Mouse (Mus musculus) T-helper 17 cell (primary cell): ENCODE measurements around the gene Syt1.

Experiments
- in situ Hi-C, 2 experiments: fragments of 300-600 bp; cut with MboI, MseI; formaldehyde crosslinking; loops; 1 replicate in 1 of 2; 2 replicates in 1 of 2; pipeline ENCODE4 v1.15.1; 2025; ENCODE audit warnings: high pct_unique_total_duplicates in 2 of 2

The Syt1 gene

DNA sequence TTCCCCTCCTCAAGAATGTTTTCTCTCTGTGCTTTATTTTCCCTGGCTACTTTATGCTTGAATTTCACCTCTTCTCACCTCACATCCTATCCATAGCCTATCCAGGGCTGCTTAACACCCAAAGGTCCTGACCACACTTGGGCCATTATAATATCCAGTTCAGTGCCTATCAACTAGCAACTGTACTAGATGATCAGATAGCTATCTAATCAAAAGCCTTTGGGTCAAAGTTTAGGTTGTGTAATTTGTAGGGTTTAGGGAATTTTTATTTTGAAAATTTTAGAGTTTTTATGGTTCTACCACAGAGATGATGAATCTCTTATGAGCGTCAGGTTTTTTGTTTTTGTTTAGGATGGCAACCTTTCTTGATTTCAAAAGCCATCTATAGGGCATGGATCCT, 125.0 kb downstream of the Syt1 start:
- in situ Hi-C loops, result no loop called here

DNA sequence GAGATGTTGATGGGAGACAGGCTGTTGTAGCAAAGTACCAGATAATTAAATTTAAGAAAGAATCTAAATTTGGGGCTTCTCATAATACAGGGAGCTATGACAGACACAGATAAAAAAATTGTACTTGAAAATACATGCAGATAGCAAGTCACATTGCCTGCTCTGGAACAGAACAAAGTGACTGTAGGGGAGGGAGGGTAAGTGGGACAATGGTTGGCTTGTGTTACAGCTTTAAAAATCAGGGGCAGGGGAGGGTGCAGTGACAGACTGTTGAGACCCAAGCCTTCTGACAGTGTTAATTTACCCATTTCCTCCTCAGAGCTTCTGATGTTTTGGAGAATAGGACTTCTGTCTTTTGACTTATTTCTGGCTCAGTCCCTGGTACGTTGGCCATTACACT, 126.3 kb downstream of the Syt1 start:
- in situ Hi-C loops, result no loop called here

DNA sequence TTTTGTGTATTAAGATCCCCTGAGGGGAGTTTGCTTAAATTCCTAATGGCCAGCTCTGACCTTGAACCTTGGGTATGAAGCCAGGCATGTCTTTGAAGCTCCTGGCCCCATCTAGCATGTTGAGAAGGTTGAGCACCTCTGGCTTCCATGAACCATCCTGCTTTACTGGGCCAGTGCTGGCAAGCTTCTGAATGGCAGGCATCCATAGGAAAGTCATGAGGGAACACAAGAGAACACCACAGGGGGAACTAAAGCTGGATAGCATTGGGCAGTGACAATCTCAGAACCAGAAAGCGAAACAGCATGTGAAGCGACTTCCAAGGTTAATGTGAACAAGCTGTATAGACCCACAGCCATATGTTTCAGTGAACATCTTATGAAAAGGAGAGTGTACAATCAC, 130.4 kb downstream of the Syt1 start:
- in situ Hi-C loops, result no loop called here

DNA sequence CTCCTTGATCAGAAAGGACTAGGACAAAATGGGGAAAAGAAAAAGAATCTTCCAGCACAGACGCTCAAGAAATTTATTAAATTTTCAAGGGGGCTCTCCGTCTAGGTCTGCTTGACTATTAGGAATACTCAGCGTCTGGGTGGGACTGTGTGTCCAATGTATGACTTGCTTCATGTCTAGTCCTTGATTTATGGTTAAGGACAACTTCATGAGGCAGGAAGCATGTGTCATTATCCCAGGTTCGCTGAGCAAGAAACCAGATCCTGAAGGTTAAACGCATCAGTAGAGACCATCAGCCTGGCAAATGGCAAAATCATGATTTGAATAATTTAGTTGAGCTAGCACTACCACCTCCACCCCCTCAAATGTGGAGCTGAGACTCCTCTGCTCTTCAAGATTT, 135.1 kb downstream of the Syt1 start:
- in situ Hi-C loops, result no loop called here

DNA sequence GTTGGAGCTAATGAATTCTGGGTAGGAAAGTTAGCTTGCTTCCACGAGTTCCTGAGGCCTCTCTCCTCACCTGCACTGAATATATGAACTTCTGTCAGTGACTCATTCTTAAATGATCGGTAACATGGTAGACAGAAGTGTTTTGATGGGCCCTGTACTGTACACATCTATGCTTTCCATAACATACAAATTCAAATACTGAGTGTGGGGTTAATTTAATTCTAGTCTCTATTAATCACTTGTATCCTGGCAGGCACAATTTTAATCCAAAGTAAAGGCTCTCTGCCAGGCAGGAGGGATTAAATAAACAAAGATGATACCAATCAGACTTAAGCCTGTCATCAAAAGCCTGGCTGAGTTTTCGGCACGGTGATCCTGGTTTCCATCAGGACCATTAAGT, 136.1 kb downstream of the Syt1 start:
- in situ Hi-C loops, result no loop called here

DNA sequence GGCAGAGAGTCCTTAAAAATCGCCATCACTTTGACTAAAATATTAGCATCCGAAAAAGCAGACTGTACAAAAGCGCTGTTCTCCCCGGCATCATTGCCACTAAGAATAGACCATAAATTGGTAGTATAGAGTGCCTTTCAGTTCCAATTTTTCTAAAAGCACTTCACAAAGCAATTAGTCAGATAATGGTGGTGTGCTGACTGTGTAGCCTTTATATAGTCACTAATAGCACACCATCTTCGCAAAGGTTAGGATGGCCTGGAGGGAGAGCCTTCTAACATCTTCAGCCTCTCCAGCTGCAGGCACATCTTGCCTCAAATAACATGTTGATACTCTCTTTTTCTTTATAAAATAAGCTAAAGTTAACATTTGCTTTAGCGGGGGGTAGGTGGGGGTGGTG, 138.4 kb downstream of the Syt1 start:
- in situ Hi-C loops, result no loop called here

DNA sequence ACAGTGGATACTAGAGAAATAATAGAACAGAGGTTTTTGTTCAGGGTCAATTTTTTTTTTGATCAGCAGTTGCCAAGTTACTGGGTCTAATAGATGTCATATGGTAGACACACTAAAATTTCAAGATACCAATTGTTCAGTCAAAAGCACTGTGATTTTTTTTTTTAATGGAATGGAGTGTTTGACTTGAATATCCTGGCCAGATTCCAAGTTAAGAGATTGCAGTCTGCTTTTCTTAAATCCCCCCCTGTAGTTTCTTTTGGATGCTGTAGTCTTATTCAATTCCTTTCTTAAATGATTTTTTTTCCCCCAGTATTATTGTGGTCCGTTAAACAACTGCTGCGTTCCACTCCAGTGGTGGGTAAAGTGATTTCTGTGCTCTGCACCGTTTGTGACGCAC, 140.2 kb downstream of the Syt1 start:
- in situ Hi-C loops, result no loop called here

DNA sequence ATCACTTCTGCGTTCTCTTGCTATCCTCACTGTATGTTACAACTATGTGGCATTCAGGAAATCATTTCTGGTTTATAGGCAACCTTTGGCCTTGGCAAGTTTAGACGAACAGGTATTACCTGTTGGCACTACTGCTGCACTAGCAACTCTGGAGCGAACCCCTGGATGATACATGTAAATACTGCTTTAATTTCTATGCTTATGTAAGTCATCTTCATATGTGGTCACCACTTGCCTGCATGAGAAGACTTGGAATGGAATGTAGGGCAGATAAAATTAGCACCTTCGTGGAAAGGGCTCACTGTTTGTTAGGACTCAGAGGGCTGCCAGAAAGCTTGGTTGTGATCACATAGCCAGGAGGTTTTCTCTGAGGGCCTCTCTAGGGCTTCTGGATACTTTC, 142.6 kb downstream of the Syt1 start:
- in situ Hi-C loops, result no loop called here

DNA sequence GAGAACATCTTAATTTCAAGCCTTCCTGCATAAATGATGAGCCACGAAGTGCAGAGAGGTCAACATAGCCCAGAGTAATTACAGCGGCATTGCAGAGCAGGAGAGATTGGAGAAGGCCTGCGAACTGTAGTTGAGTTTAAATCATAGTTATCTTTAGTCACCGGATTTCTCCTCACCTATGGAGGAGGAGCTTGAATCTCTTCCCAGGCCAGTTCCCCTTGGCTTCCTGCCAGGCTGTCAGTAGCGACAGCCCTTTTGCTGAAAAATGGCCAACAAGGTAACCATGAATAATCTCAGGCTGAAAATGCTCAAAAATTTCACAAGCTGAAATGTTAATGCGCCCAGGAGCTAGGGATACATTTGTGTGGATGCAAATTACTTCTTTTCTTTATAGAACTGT, 143.6 kb downstream of the Syt1 start:
- in situ Hi-C loops, result no loop called here

DNA sequence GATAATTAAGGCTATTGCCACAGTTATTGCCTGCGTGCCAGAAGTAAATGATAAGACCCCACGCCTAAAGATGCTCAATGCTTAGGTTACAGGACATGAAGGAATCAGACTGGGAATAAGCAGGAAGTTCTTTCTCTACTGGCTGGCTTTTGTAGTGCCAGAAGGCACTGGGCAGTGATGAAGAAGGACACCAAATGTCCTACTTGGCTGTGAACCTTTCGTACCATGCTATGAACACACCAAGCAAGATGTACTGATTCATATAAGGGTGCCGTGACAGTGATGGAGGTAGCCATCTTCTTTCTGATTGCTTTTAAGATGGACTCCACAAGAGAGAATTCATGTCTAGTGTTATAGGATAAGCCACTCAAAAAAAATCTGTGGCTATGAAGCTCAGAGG, 145.2 kb downstream of the Syt1 start:
- in situ Hi-C loops, result no loop called here

DNA sequence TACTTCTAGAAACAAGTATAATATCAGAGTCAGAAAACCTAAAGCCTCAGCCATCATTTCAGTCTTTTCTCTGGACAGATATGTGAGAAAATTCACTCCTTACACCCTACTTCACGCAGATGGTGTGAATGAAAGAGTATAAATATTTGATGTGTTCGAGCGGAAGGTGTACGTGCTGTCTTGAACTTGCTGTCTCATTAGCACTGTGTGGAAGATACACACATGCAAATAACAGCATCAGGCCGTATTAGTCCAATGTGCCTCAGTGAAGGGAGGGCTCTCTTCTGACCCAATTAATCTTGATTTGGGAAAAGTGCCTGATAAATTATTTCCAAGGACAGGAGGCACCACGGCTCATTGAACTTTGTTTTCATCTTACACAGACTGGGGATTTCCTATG, 154.8 kb downstream of the Syt1 start:
- in situ Hi-C loops, result no loop called here

DNA sequence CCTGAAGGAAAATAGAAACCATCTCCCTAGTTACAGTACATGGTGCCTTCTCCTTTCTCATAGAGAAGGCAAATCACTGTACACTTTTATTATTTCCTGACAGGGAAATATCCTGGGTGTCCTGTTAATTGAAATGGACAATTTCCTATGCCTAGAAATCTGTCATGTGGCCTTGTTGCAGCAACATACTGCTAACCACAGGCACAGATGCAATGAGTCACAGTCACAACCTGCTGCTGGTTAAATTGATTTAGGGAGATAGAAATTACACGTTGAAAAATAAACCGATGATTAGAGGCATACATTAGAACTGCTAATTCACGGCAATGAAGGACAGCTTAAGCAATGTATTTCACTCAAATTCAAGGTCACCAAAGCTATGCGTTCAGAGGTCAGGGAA, 158.0 kb downstream of the Syt1 start:
- in situ Hi-C loops, result no loop called here

DNA sequence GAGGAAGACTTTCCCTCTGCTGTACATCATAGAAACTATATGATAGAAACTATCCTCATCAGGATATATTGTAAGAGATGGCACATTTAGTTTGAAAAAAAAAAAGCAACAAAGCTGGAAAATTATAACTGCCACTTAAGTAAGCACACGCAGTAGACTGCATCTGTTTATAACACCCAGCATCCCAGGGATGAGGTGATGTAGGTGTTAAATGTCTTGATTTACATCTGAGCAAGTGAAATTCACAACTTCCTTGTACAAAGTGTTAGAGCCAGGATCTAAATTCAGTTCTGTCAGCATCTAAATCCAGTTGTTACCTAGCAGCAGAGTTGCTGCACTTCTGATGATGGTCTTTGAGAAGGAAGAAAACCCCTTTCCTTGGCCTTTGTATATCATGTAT, 173.3 kb downstream of the Syt1 start:
- in situ Hi-C loops, result no loop called here

DNA sequence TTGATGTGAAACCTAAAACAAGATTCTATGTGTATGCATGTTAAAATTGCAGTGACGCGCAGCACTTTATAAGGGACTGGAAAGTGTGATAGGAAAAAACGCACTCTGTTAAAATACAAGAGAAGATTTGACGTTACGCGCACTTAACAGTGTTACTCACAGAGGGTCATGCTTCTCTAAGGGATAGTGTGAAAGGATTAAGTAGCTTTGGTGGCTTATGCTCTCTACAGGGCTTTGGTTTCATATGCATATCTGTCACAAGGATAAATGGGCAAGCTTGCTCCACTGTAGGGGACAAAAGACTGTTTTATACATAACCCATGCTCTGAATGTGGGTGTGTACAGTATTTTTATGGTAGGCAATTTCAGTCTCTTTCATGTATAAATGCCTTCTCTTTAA, 178.5 kb downstream of the Syt1 start:
- in situ Hi-C loops, result no loop called here

DNA sequence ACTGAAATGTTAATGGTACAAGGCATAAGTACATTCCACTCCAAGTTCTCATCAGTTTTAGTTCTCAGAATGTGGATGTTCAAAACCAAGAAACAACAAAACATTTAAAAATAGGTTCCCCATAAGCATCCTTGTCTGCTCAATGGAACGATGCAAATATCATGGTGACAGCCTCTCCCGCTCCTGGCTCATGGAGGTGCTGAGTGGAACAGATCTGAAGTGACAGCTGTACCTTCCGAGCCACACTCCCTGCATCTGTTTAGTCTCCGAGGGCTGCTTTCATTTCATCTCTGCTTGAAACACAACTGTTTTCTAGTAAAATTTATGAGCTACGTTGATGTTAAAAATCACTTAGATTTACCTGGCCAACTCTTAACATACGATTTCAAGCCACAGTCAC, 179.0 kb downstream of the Syt1 start:
- in situ Hi-C loops, result no loop called here

DNA sequence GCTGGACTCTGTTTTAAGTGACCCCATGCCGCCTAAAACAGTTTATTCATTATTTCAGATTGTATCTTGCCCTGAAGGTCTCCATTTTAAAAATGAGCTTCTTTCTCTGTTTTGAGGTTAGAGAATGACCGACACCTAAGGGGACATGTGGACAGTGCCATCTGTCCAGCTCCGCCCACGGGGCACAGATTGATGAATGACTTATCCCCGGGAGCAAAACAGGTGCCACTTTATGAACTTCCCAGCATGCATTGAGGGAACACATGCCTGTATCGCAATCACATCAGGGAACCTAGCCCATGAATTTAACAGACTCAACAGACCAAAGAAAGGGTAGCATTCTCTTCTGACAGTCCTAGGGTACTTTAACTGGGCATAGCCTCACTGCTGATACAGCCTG, 188.5 kb downstream of the Syt1 start:
- in situ Hi-C loops, result no loop called here

DNA sequence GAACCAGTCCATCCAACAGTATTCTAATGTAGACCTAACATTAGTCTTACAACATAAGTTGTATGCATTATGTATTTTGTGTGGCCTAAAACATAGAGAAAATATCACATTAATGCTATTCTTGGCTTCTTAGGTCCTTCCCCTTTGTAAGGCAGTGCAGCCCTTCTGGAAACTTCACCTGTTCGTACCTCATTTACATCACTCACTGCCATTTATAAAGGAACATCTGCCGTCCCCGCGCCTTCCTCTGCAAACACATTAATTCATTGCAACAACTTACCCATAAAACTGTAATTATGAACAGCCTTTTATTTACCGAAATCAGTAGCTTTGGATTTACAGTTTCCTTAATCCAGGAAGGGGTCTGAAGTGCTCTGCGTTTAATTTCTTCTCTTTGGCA, 195.4 kb downstream of the Syt1 start:
- in situ Hi-C loops, result no loop called here

DNA sequence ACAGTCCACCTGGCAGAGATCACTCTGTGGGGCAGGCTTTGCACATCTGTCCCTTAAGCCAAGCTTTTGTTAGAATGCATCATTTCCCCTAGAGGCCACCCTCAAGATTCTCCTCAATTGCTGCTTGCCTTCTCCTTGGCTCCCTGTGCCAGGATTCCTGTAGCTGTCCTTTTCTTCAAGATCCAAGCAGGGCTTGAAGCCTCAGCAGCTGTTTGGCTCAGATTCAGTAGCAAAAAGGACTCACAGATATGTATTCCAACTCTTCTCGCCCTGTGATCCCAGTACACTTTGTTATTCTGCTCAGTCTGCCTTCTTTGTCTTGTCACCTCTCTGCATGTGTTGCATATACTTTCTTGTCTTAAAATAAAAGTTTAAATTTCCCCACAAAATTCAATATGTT, 206.4 kb downstream of the Syt1 start:
- in situ Hi-C loops, result no loop called here

DNA sequence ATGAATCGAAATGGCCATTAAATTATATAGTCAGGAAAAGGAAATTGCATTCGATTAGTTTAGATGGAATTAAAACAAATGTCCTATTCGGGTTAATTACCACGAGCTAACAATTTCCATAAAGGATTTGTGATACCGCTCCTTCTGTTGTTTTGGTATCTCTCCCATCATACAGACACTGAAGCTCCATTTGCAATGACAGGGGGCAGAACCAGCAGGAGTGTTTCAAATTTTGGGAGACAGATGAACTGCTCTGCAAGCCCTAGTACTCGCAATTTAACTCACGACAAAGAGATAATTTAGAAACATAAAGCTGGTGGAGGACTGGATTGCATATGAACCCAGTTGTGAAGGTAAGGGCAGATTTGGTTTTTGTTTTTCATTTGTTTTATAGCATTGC, 210.0 kb downstream of the Syt1 start:
- in situ Hi-C loops, result no loop called here

DNA sequence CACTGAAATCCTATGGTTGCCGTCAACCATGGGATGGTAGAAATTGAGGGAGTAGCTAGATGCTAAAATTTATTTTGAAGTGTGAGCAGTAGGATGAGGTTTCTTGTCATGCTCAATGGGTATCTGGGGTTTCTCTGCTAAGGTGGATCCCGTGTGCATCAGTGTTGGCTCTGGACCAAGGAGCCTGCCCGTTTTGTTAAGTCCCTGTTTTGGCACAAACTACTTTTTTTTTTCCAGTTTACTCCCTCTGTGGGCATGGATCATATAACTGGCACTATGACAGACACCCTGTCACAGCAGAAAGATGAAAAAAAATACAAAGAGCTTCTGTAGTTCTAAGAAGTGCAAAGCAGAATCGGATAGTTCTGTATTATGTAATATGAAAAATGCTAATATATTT, 212.0 kb downstream of the Syt1 start:
- in situ Hi-C loops, result no loop called here

DNA sequence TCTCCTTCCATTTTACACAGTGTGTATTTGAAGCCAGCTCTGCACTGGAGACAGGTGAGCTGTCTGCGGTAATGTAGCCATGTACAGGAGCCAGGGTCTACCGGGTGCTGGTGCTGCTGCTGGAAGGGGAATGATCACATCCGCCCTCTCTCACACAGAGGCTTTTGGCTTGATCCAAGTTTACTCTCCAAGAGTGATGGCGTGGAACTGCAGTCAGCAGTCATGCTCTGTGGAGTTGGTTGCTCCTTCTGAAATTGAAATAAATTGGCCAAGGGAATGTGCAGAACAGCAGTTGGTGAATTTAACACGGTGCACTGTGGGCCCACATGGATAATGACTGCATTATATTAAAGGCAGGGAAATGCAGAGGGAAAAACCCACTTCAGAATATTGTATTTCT, 228.0 kb downstream of the Syt1 start:
- in situ Hi-C loops, result no loop called here

DNA sequence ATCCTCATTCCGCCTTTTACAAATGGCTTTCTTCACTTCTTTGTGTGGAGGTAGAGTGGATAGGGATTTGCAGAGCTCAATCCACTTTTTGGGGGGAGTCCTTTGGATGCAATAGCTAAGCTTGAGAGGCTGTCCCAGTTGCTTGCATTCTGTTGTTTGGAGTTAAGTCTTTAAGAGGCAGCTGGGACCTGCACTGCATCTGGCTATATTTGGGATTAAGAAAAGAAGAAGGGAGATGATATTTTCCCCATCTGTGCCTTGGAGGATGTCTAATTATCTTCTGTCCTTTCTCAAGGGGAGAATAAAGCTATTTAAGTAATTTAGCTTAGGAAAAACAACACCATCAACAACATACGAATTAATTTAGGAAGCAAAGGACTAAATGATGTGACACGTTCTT, 230.2 kb downstream of the Syt1 start:
- in situ Hi-C loops, result no loop called here

DNA sequence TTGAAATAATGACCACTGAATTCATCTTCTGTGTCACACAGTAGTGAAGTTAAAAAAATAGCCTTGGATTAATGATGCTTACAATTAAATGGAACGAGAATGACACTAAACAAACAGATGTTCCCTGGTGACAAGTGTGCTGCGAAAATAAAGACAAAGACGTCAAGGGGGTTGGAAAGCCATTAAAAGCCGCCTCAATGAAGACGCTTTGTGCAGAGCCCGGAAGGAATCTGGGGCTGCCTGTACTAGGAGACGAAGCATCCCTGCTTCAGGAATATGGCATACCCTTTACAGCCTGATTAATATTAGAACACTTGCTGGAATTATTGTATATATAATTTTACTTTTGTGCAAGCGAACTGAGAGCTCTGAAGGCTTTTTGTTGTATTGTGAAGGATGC, 234.0 kb downstream of the Syt1 start:
- in situ Hi-C loops, result no loop called here

DNA sequence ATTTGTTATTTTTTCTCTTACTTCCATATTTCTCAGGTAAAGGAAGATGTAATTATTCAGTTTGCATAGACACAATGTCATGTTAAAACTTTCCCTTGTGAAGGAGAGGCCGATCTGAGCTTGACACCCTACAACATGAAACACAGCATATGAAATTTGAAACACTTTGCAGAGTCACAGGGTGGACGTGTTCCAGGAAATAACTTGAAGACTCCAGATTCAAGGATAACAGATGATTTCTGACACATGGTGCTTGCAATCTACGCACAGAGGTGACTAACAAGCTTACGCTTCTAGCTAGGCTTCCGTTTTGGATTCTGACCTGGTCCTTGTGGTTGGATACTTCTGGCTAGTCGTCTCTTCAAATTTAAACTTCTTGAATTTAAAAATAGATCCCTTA, 239.7 kb downstream of the Syt1 start:
- in situ Hi-C loops, result no loop called here

DNA sequence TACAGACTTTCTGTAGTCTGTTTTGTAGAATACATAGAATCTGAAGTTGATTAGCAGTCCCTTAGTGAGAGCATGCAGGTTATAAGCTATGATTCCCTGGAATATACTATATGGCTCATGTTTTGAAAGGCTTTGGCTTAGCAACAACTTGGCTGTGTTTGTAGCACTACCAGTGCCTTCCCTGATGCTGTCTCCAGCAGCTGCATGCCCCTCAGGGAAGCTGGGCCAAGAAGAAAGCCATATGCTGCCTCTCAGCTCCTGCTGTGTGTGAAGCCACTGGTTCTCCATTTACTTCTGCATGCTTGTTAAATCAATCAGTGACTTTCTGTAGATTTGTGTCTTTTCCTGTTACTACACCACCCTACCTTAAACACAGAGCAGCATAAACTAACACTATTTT, 245.2 kb downstream of the Syt1 start:
- in situ Hi-C loops, result no loop called here
